Mouse (Mus musculus): ENCODE results near the gene Mettl15. TPM values are rescaled to one million over a fixed set of nuclear protein-coding genes. Genes with fewer than 3 reads are reported as not detected.

Mettl15 gene
- polyA plus RNA-seq, 1 experiment from 2014 or later: 9.7 TPM

Small RNAs within 50 kb of the gene (microRNA-seq; reads per million reads assigned to microRNA genes)
- gene Gm24115: not detected

Other genes starting within 250 kb of the Mettl15 start
- gene Kif18a, start within 50 bp of the Mettl15 start, polyA plus RNA-seq (2015; fragmentation: Nextera tagmentation; extraction: Ambion mirVana): 4.5 and 6.4 TPM in 2 replicates